Mouse (Mus musculus): ENCODE measurements around the gene Ptms.

GRCm38 (mm10) chr6:124884714-124885500 is 35.0 kb downstream of the Ptms start:
- no peak for TF ChIP-seq CTCF (IDR thresholded peaks at IDR 0.05; ENCODE audit: extremely low read depth, insufficient read length, insufficient replicate concordance, low read depth, low read length)
- no peak for TF ChIP-seq POLR2A (IDR thresholded peaks at IDR 0.05; ENCODE audit: low read depth, low read length)

Data from small intestine, adult 2 months (tissue).